Mouse (Mus musculus): Measurements from ENCODE around the gene Rps6ka6. TPM values are rescaled to one million over a fixed set of nuclear protein-coding genes. Genes with fewer than 3 reads are reported as not detected.
A peak's percentile ranks its signal among the peaks of the same experiment; 100 is the strongest.

Gene Rps6ka6
- polyA plus RNA-seq, 1 experiment from 2014 or later: 6.7 TPM

DNA sequence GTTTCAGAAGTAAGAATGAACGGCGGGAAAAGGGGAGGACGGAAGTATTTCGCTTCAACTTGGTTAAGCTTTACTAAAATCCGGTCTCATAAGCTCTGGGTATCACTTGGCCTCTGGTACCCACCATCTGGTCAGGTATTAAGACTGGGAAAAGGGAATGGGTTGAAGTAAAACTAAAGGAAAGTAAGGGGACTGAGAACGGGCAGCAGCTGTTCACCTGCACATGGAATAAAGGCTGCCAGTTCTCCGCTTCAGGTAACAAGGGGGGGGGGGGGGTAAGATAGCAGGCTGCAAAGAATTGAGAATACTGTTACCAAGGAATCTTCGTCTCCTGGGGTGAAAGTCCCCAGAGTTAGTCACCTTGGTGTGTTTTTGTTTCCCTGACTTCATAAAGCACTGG is 75.7 kb downstream of the Rps6ka6 start:
- H3K27me3 ChIP-seq (ENCODE audit: control insufficient read depth, insufficient read depth, low read length): no peaks in the 10 kb centered on the region
- ATAC-seq (ENCODE audit: low FRiP score, low TSS enrichment) (no peak), DNase-seq (ENCODE audit: low spot score) (peak; percentile 11)
- no peak overlapping the region for H3K9ac ChIP-seq (ENCODE audit: low read length)
- H3K36me3 ChIP-seq (ENCODE audit: control insufficient read depth, insufficient read depth, low read length): no peaks in the 10 kb centered on the region
- 20% methylated on average over 8 of the region's 8 CpGs for WGBS
- H3K27ac ChIP-seq (replicated peaks): no peak overlapping the region
- TF ChIP-seq EP300 (optimal IDR thresholded peaks at IDR 0.05): no peak
- TF ChIP-seq CTCF (IDR thresholded peaks at IDR 0.05; ENCODE audit: low read depth): no peak
- peak overlapping the region; percentile 76 for H3K4me2 ChIP-seq (replicated peaks; ENCODE audit: low read depth)
- H3K9me3 ChIP-seq (ENCODE audit: control insufficient read depth, low read length): no peaks in the 10 kb centered on the region
- no peaks in the 10 kb centered on the region for H3K4me1 ChIP-seq (replicated peaks; ENCODE audit: control insufficient read depth, insufficient read depth)
- H3K4me3 ChIP-seq (ENCODE audit: low read depth, low read length): peak overlapping the region; percentile 52

DNA sequence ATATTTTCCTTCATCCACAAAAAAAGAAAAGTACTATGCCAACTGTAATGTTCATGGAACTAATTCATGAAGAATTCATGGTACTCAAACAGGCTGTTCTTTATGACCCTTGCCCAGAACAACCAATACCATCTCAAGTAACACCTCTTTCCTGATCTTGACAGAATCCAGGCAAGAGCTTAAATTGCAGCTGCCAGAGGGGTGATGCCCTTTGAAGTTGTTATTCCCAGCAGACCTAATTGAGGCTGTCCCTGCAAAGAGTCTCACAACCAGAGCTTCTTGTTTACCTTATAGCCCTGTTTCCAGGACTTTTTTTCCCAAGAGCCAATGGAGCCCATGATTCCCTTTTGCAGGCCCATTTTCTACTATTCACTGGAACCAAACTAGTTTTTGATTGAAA is 77.6 kb downstream of the Rps6ka6 start:
- Histone ChIP-seq H3K9me3 (ENCODE audit: control insufficient read depth, low read length) (no peaks in the 10 kb centered on the region), H3K4me1 (replicated peaks; ENCODE audit: control insufficient read depth, insufficient read depth) (no peaks in the 10 kb centered on the region), H3K36me3 (ENCODE audit: control insufficient read depth, insufficient read depth, low read length) (no peaks in the 10 kb centered on the region), H3K27ac (replicated peaks) (no peak overlapping the region), H3K9ac (ENCODE audit: low read length) (no peak overlapping the region), H3K27me3 (ENCODE audit: control insufficient read depth, insufficient read depth, low read length) (no peaks in the 10 kb centered on the region), H3K4me2 (replicated peaks; ENCODE audit: low read depth) (no peak overlapping the region), H3K4me3 (ENCODE audit: low read depth, low read length) (no peak overlapping the region)
- ATAC-seq (ENCODE audit: low FRiP score, low TSS enrichment) (no peak), DNase-seq (ENCODE audit: low spot score) (no peak)
- TF ChIP-seq EP300 (optimal IDR thresholded peaks at IDR 0.05) (no peak), CTCF (IDR thresholded peaks at IDR 0.05; ENCODE audit: low read depth) (no peak)

- H3K4me1 ChIP-seq (replicated peaks; ENCODE audit: control insufficient read depth, insufficient read depth): no peaks in the 10 kb centered on the region
- H3K27me3 ChIP-seq (ENCODE audit: control insufficient read depth, insufficient read depth, low read length): no peaks in the 10 kb centered on the region
- H3K4me3 ChIP-seq (ENCODE audit: low read depth, low read length): no peak overlapping the region
- H3K9ac ChIP-seq (ENCODE audit: low read length): no peak overlapping the region
- H3K36me3 ChIP-seq (ENCODE audit: control insufficient read depth, insufficient read depth, low read length): no peaks in the 10 kb centered on the region
- ATAC-seq (ENCODE audit: low FRiP score, low TSS enrichment): no peak
- H3K4me2 ChIP-seq (replicated peaks; ENCODE audit: low read depth): no peak overlapping the region
- TF ChIP-seq CTCF (IDR thresholded peaks at IDR 0.05; ENCODE audit: low read depth) (no peak), EP300 (optimal IDR thresholded peaks at IDR 0.05) (no peak)
- H3K27ac ChIP-seq (replicated peaks): no peak overlapping the region
- no peak for DNase-seq (ENCODE audit: low spot score)
- no peaks in the 10 kb centered on the region for H3K9me3 ChIP-seq (ENCODE audit: control insufficient read depth, low read length)
These were observed 101.2 kb downstream of the Rps6ka6 start for GRCm38 (mm10) chrX:111436571-111436970.

DNA sequence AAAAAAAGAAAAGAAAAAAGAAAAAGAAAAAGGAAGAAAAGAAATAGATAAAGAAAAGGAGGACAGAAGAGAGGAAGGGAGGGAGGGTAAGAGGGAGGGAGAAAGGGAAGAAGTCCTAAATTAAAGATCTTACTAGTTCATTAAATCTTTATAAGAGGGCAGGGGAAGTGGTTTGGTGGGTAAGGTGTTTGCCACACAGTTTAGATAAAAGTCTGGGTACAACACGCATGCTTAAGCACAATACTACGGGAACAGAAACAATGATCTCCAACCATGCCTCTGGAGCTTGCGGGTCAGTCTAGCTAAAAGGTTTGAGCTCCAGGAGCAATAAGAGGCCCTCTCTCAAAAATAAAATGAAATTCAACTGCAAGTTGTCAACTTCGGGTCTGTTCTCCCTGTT is 123.0 kb downstream of the Rps6ka6 start:
- ATAC-seq (ENCODE audit: low FRiP score, low TSS enrichment) (no peak), DNase-seq (ENCODE audit: low spot score) (no peak)
- H3K27me3 ChIP-seq (ENCODE audit: control insufficient read depth, insufficient read depth, low read length): no peaks in the 10 kb centered on the region
- H3K4me2 ChIP-seq (replicated peaks; ENCODE audit: low read depth): no peak overlapping the region
- no peak overlapping the region for H3K4me3 ChIP-seq (ENCODE audit: low read depth, low read length)
- no peak overlapping the region for H3K27ac ChIP-seq (replicated peaks)
- no peaks in the 10 kb centered on the region for H3K4me1 ChIP-seq (replicated peaks; ENCODE audit: control insufficient read depth, insufficient read depth)
- H3K36me3 ChIP-seq (ENCODE audit: control insufficient read depth, insufficient read depth, low read length): no peaks in the 10 kb centered on the region
- TF ChIP-seq CTCF (IDR thresholded peaks at IDR 0.05; ENCODE audit: low read depth) (no peak), EP300 (optimal IDR thresholded peaks at IDR 0.05) (no peak)
- H3K9me3 ChIP-seq (ENCODE audit: control insufficient read depth, low read length): no peaks in the 10 kb centered on the region
- H3K9ac ChIP-seq (ENCODE audit: low read length): no peak overlapping the region
- 98% methylated on average over 4 of the region's 4 CpGs for WGBS

DNA sequence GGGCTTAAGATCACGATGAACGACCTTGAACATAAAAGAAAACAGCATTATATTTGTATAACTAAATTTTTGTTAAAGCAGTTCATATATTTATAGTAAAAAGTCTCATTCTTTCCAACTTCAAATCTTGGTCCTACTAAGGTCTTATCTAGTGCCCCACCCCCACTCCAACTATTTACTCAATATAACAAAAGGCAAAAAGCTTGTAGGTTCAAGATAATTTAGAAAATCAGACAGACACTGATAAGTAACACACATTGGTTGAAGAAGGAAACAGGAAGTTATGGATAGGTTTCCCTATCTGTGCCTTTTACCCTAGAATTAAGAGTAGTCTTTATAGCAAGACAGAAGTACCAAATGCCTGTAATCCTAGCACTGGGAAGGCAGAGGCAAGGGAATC is 132.9 kb downstream of the Rps6ka6 start:
- TF ChIP-seq CTCF (IDR thresholded peaks at IDR 0.05; ENCODE audit: low read depth): no peak
- no peak for TF ChIP-seq EP300 (optimal IDR thresholded peaks at IDR 0.05)
- no peaks in the 10 kb centered on the region for H3K9me3 ChIP-seq (ENCODE audit: control insufficient read depth, low read length)
- no peaks in the 10 kb centered on the region for H3K27me3 ChIP-seq (ENCODE audit: control insufficient read depth, insufficient read depth, low read length)
- no peak overlapping the region for H3K9ac ChIP-seq (ENCODE audit: low read length)
- WGBS: 87% methylated on average over 2 of the region's 2 CpGs
- no peaks in the 10 kb centered on the region for H3K36me3 ChIP-seq (ENCODE audit: control insufficient read depth, insufficient read depth, low read length)
- ATAC-seq (ENCODE audit: low FRiP score, low TSS enrichment) (no peak), DNase-seq (ENCODE audit: low spot score) (no peak)
- H3K27ac ChIP-seq (replicated peaks): no peak overlapping the region
- H3K4me3 ChIP-seq (ENCODE audit: low read depth, low read length): no peak overlapping the region
- no peaks in the 10 kb centered on the region for H3K4me1 ChIP-seq (replicated peaks; ENCODE audit: control insufficient read depth, insufficient read depth)
- H3K4me2 ChIP-seq (replicated peaks; ENCODE audit: low read depth): no peak overlapping the region

GRCm38 (mm10) chrX:111377020-111377419 is 160.7 kb downstream of the Rps6ka6 start:
- Histone ChIP-seq H3K4me2 (replicated peaks; ENCODE audit: low read depth) (no peak overlapping the region), H3K36me3 (ENCODE audit: control insufficient read depth, insufficient read depth, low read length) (no peaks in the 10 kb centered on the region), H3K9ac (ENCODE audit: low read length) (no peak overlapping the region), H3K4me3 (ENCODE audit: low read depth, low read length) (no peak overlapping the region), H3K4me1 (replicated peaks; ENCODE audit: control insufficient read depth, insufficient read depth) (no peaks in the 10 kb centered on the region), H3K9me3 (ENCODE audit: control insufficient read depth, low read length) (no peaks in the 10 kb centered on the region), H3K27ac (replicated peaks) (no peak overlapping the region), H3K27me3 (ENCODE audit: control insufficient read depth, insufficient read depth, low read length) (no peaks in the 10 kb centered on the region)
- DNase-seq (ENCODE audit: low spot score) (no peak), ATAC-seq (ENCODE audit: low FRiP score, low TSS enrichment) (no peak)
- WGBS: 76% methylated on average over 5 of the region's 5 CpGs
- no peak for TF ChIP-seq EP300 (optimal IDR thresholded peaks at IDR 0.05)
- no peak for TF ChIP-seq CTCF (IDR thresholded peaks at IDR 0.05; ENCODE audit: low read depth)
